Mouse (Mus musculus): ENCODE measurements around the gene Smtn. TPM values are rescaled to one million over a fixed set of nuclear protein-coding genes. Genes with fewer than 3 reads are reported as not detected.

The Smtn gene
- polyA plus RNA-seq, 1 experiment from 2014 or later = 12.9 TPM

GRCm38 (mm10) chr11:3508226-3508625, 32.2 kb downstream of the Smtn start:
- WGBS (ENCODE audit: insufficient replicate concordance) = 15% methylated on average over 7 of the region's 7 CpGs
- Histone ChIP-seq H3K4me1 (replicated peaks) (peaks cover 19% of the 10 kb centered on the region), H3K4me3 (replicated peaks) (no peak overlapping the region), H3K9me3 (replicated peaks) (no peaks in the 10 kb centered on the region), H3K9ac (no peak overlapping the region), H3K27ac (replicated peaks) (no peak overlapping the region), H3K4me2 (no peak overlapping the region), H3K27me3 (no peaks in the 10 kb centered on the region), H3K36me3 (replicated peaks) (no peaks in the 10 kb centered on the region)
- no peak for ATAC-seq (ENCODE audit: insufficient read depth)

- H3K4me3 ChIP-seq (replicated peaks) = peak overlapping the region; percentile 26
- no peaks in the 10 kb centered on the region for H3K36me3 ChIP-seq (replicated peaks)
- no peak for ATAC-seq (ENCODE audit: insufficient read depth)
- no peak overlapping the region for H3K27ac ChIP-seq (replicated peaks)
- H3K4me1 ChIP-seq (replicated peaks) = no peaks in the 10 kb centered on the region; the same call in 1 of the 2 replicates
- 39% methylated on average over 11 of the region's 11 CpGs for WGBS (ENCODE audit: insufficient replicate concordance)
- H3K4me2 ChIP-seq = peak overlapping the region; percentile 10; the same call in 1 of the 2 replicates
- H3K27me3 ChIP-seq = no peaks in the 10 kb centered on the region
- no peaks in the 10 kb centered on the region for H3K9me3 ChIP-seq (replicated peaks)
- no peak overlapping the region for H3K9ac ChIP-seq
Observed at GRCm38 (mm10) chr11:3503755-3504693, 36.4 kb downstream of the Smtn start.

- no peaks in the 10 kb centered on the region for H3K4me1 ChIP-seq (replicated peaks)
- H3K9me3 ChIP-seq (replicated peaks) = no peaks in the 10 kb centered on the region
- H3K9ac ChIP-seq = no peak overlapping the region
- no peak for ATAC-seq (ENCODE audit: insufficient read depth)
- H3K36me3 ChIP-seq (replicated peaks) = no peaks in the 10 kb centered on the region
- no peak overlapping the region for H3K4me2 ChIP-seq
- H3K4me3 ChIP-seq (replicated peaks) = no peak overlapping the region
- H3K27me3 ChIP-seq = no peaks in the 10 kb centered on the region
- WGBS (ENCODE audit: insufficient replicate concordance) = 66% methylated on average over 18 of the region's 18 CpGs
- H3K27ac ChIP-seq (replicated peaks) = no peak overlapping the region
Observed at GRCm38 (mm10) chr11:3502459-3503072, 37.8 kb downstream of the Smtn start.

GRCm38 (mm10) chr11:3502057-3502456, 38.4 kb downstream of the Smtn start:
- no peak overlapping the region for H3K4me3 ChIP-seq (replicated peaks)
- H3K4me1 ChIP-seq (replicated peaks) = no peaks in the 10 kb centered on the region
- no peak for ATAC-seq (ENCODE audit: insufficient read depth)
- no peaks in the 10 kb centered on the region for H3K36me3 ChIP-seq (replicated peaks)
- WGBS (ENCODE audit: insufficient replicate concordance) = 71% methylated on average over 17 of the region's 17 CpGs
- no peaks in the 10 kb centered on the region for H3K27me3 ChIP-seq
- H3K9me3 ChIP-seq (replicated peaks) = no peaks in the 10 kb centered on the region
- no peak overlapping the region for H3K9ac ChIP-seq
- H3K27ac ChIP-seq (replicated peaks) = no peak overlapping the region
- H3K4me2 ChIP-seq = no peak overlapping the region

- WGBS (ENCODE audit: insufficient replicate concordance) = 89% methylated on average over 1 of the region's 1 CpGs
- H3K4me3 ChIP-seq (replicated peaks) = no peak overlapping the region
- 0 out of 2 replicates have a peak, but pooled peaks cover 6% of the 10 kb centered on the region for H3K4me1 ChIP-seq (replicated peaks)
- no peaks in the 10 kb centered on the region for H3K36me3 ChIP-seq (replicated peaks)
- no peak overlapping the region for H3K9ac ChIP-seq
- H3K9me3 ChIP-seq (replicated peaks) = no peaks in the 10 kb centered on the region
- no peak overlapping the region for H3K27ac ChIP-seq (replicated peaks)
- H3K4me2 ChIP-seq = no peak overlapping the region
- no peak for ATAC-seq (ENCODE audit: insufficient read depth)
- no peaks in the 10 kb centered on the region for H3K27me3 ChIP-seq
Observed at GRCm38 (mm10) chr11:3497296-3497695, 43.1 kb downstream of the Smtn start.

GRCm38 (mm10) chr11:3496756-3497155, 43.7 kb downstream of the Smtn start:
- WGBS (ENCODE audit: insufficient replicate concordance) = 64% methylated on average over 5 of the region's 5 CpGs
- no peak overlapping the region for H3K4me2 ChIP-seq
- 0 out of 2 replicates have a peak, but pooled peaks cover 6% of the 10 kb centered on the region for H3K4me1 ChIP-seq (replicated peaks)
- no peak overlapping the region for H3K27ac ChIP-seq (replicated peaks)
- no peak overlapping the region for H3K4me3 ChIP-seq (replicated peaks)
- no peaks in the 10 kb centered on the region for H3K9me3 ChIP-seq (replicated peaks)
- H3K36me3 ChIP-seq (replicated peaks) = no peaks in the 10 kb centered on the region
- no peaks in the 10 kb centered on the region for H3K27me3 ChIP-seq
- no peak overlapping the region for H3K9ac ChIP-seq
- ATAC-seq (ENCODE audit: insufficient read depth) = no peak

- Histone ChIP-seq H3K4me3 (replicated peaks) (no peak overlapping the region), H3K27ac (replicated peaks) (no peak overlapping the region), H3K36me3 (replicated peaks) (no peaks in the 10 kb centered on the region), H3K4me2 (no peak overlapping the region), H3K9me3 (replicated peaks) (no peaks in the 10 kb centered on the region), H3K9ac (no peak overlapping the region), H3K27me3 (no peaks in the 10 kb centered on the region), H3K4me1 (replicated peaks) (0 out of 2 replicates have a peak, but pooled peaks cover 6% of the 10 kb centered on the region)
- 46% methylated on average over 14 of the region's 14 CpGs for WGBS (ENCODE audit: insufficient replicate concordance)
- ATAC-seq (ENCODE audit: insufficient read depth) = no peak
Observed at GRCm38 (mm10) chr11:3495496-3495895, 44.9 kb downstream of the Smtn start.

- 76% methylated on average over 17 of the region's 17 CpGs for WGBS (ENCODE audit: insufficient replicate concordance)
- Histone ChIP-seq H3K9ac (no peak overlapping the region), H3K27me3 (no peaks in the 10 kb centered on the region), H3K36me3 (replicated peaks) (no peaks in the 10 kb centered on the region), H3K4me2 (no peak overlapping the region), H3K4me1 (replicated peaks) (0 out of 2 replicates have a peak, but pooled peaks cover 6% of the 10 kb centered on the region), H3K9me3 (replicated peaks) (no peaks in the 10 kb centered on the region), H3K4me3 (replicated peaks) (no peak overlapping the region), H3K27ac (replicated peaks) (no peak overlapping the region)
- no peak for ATAC-seq (ENCODE audit: insufficient read depth)
Observed at GRCm38 (mm10) chr11:3494857-3495256, 45.6 kb downstream of the Smtn start.

- 61% methylated on average over 4 of the region's 4 CpGs for WGBS (ENCODE audit: insufficient replicate concordance)
Observed at GRCm38 (mm10) chr11:3492748-3493147, 47.7 kb downstream of the Smtn start.

GRCm38 (mm10) chr11:3489036-3489435, 51.4 kb downstream of the Smtn start:
- peaks cover 3% of the 10 kb centered on the region; the same call in 1 of the 2 replicates for H3K4me1 ChIP-seq (replicated peaks)
- WGBS (ENCODE audit: insufficient replicate concordance) = 27% methylated on average over 5 of the region's 5 CpGs
- no peaks in the 10 kb centered on the region for H3K36me3 ChIP-seq (replicated peaks)
- H3K27me3 ChIP-seq = no peaks in the 10 kb centered on the region
- no peak overlapping the region for H3K4me3 ChIP-seq (replicated peaks)
- no peak for ATAC-seq (ENCODE audit: insufficient read depth)
- no peak overlapping the region for H3K27ac ChIP-seq (replicated peaks)
- no peaks in the 10 kb centered on the region for H3K9me3 ChIP-seq (replicated peaks)
- no peak overlapping the region for H3K4me2 ChIP-seq
- H3K9ac ChIP-seq = no peak overlapping the region

More at GRCm38 (mm10) chr11:3492748-3493147, 47.7 kb downstream of the Smtn start:
- Histone ChIP-seq H3K27me3 (no peaks in the 10 kb centered on the region), H3K36me3 (replicated peaks) (no peaks in the 10 kb centered on the region), H3K4me3 (replicated peaks) (no peak overlapping the region), H3K4me2 (no peak overlapping the region), H3K9me3 (replicated peaks) (no peaks in the 10 kb centered on the region), H3K9ac (no peak overlapping the region), H3K4me1 (replicated peaks) (peaks cover 8% of the 10 kb centered on the region; the same call in 1 of the 2 replicates), H3K27ac (replicated peaks) (no peak overlapping the region)
- ATAC-seq (ENCODE audit: insufficient read depth) = no peak

- H3K4me3 ChIP-seq (replicated peaks) = no peak within 1 kb of the TSS
- no peak within 1 kb of the TSS for H3K9ac ChIP-seq
- peaks cover 3% of the 10 kb centered on the region; the same call in 1 of the 2 replicates for H3K4me1 ChIP-seq (replicated peaks)
- H3K9me3 ChIP-seq (replicated peaks) = no peaks in the 10 kb centered on the region
- H3K36me3 ChIP-seq (replicated peaks) = no peaks in the 10 kb centered on the region
- H3K4me2 ChIP-seq = no peak within 1 kb of the TSS
- no peaks in the 10 kb centered on the region for H3K27me3 ChIP-seq
- ATAC-seq (ENCODE audit: insufficient read depth) = no peak
- no peak within 1 kb of the TSS for H3K27ac ChIP-seq (replicated peaks)
- WGBS (ENCODE audit: insufficient replicate concordance) = 47% methylated on average over 11 of the region's 11 CpGs
Observed at GRCm38 (mm10) chr11:3487952-3488570, 52.4 kb downstream of the Smtn start, which contains the start of gene Pla2g3. Pla2g3 (plus strand) TSS chr11:3488284.

All from liver, embryonic 15.5 days (tissue).